Mouse (Mus musculus): ENCODE measurements around the gene Btbd16.

DNA sequence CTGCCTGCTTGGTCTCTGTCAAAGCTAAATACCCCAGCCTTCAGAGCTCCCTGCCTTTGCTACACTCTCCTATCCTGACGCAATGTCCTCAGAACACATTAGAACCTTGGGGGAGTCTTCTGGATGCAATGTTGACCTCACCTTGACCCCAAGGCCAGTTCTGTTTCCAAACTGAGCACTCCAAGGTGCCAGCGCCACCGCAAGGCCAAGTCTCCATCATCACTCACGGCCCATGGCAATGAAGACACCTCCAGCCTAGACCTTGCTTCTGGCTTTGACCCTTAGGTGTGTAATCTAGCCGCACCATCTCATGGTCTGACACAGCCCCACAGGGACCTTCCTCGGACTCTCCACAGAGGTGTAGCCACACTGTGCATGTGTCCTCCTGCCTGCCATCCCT, 23.7 kb downstream of the Btbd16 start:
- no peak for TF ChIP-seq TAL1 (IDR thresholded peaks at IDR 0.05; ENCODE audit: low read length)
- no peak for TF ChIP-seq GATA1 (IDR thresholded peaks at IDR 0.05; ENCODE audit: low read length)
